Mouse (Mus musculus) forelimb bud, embryonic 11.5 days (tissue): ENCODE measurements around the gene Ube4a.
A peak's percentile ranks its signal among the peaks of the same experiment; 100 is the strongest.

Experiments
- DNase-seq: peaks from one replicate; pipeline ENCODE4 v3.0.0-alpha.2; 2012; ENCODE audit warnings: low read depth, low spot score

Gene Ube4a

GRCm38 (mm10) chr9:44903856-44904255 lies 61.5 kb downstream of the Ube4a start:
- no peak for DNase-seq

DNA sequence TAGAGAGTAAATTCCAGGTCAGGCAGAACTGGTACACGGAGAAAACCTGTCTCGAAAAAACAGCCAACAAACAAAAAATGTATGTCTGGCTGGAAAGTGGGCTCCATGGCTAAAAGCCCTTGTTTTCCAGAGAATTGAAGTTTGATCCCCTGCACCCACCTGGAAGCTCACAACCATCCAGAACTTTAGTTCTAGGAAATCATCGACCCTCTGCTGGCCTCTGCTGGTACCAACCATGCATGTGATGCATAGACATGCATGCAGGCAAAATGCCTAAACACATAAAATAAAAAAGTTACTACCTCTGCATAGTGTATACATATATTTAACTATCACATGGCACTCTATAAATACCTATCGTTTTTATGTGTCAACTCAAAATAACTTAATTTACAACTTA lies 65.0 kb downstream of the Ube4a start:
- DNase-seq: no peak

- no peak for DNase-seq
Measured at GRCm38 (mm10) chr9:44899716-44900115, 65.7 kb downstream of the Ube4a start.

GRCm38 (mm10) chr9:44897024-44897423 lies 68.4 kb downstream of the Ube4a start:
- DNase-seq: no peak

GRCm38 (mm10) chr9:44892664-44893063 lies 72.7 kb downstream of the Ube4a start:
- no peak for DNase-seq

DNA sequence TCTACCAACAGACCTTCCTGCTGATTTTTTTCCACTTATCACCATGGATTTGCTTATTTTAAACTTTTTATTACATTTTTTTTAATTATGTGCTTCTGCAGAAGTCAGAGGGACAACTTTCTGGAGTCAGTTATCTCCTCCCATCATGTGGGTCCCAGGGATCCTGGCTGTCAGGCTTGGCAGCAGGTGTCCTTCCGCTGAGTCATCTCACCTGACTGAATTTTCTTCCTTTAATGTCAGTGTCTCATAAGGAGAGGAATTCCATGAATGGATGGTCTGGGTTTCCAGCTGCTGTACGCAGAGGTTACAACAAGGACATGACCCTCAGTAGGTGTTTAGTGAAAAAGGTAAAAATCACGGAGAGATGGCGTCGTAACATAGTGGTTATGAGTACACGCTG lies 74.2 kb downstream of the Ube4a start:
- DNase-seq: no peak

DNA sequence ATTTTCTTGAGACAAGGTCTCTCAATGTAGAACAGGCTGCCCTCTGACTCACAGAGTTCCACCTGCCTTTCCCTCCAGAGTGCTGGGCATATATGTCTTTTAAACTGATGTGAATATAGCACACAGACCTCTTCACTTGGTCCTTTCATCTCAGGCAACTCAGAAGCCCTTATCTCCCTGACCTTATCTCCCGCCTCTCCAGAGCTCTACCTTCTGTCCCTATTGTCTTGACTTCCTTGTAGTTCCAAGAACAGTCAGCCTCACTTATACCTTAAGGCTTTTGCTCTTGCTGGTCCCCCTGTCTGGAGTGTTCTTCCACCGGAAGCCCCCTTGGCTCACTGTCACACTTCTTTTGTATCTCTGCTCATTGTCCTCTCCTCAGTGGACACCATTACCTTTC lies 75.3 kb downstream of the Ube4a start:
- no peak for DNase-seq

GRCm38 (mm10) chr9:44888114-44888624 lies 77.2 kb downstream of the Ube4a start:
- no peak for DNase-seq

DNA sequence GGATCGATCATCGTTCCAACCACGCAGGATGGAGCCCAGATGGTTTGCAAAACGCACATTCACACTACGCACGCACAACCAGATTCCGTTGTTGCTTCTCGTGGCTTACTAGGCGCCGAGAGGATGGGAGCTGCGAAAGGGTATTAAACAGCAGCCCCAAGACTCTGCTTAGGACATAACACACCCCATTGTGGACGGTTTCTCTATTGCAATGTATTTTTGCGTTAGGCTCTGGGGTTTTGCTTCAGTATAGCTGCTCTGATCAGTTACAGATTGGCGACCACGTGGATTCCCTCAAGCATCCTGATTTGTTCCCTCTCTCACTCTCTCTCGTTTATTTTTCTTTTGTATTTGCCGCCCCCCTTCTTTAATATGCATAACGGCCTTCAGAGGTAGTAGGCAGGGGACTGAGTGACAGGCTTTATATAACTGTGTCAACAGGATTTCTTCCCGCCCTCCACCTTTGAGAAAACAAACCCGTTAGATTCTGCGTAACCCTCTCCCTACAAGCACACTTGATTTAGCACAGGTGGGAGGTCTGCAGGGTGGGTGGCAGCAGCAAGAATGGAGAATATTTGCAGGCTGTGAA lies 82.3 kb downstream of the Ube4a start:
- peak; percentile 53 for DNase-seq

DNA sequence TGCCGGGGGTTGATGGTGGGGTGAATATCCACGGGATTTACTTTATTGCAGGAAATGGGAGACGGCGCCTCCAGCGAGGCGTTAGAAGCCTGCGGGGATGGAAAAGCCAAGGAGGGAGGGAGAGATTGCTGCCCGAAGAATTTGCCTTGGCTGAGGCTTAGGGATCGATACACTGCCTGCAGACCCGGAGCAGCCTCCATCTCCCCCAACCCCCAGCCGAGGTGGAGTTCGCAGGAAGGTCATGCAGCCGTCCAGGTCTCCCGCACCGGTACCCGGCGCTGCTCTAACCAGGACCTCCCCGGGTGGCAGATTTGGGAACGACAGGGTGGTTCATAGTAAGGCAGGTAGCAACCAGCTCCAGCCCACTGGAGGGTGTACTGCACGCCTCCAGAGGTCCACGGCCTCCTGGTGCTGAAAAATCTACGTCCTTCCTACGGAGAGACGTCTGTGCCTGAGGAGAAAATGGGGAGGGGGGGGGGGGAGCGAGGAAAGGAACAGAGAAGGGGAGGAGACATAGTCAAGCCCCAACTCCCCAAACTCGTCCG lies 82.9 kb downstream of the Ube4a start:
- DNase-seq: peak; percentile 81

- DNase-seq: peak; percentile 81
Measured at GRCm38 (mm10) chr9:44881941-44882435, 83.4 kb downstream of the Ube4a start.

GRCm38 (mm10) chr9:44881221-44881871 lies 84.1 kb downstream of the Ube4a start, which contains the start of gene Kmt2a:
TSS of gene Kmt2a (minus strand) at chr9:44881296.
- DNase-seq: peak; percentile 98

GRCm38 (mm10) chr9:44880309-44881081 lies 84.9 kb downstream of the Ube4a start:
- no peak for DNase-seq

GRCm38 (mm10) chr9:44879694-44880271 lies 85.6 kb downstream of the Ube4a start:
- no peak for DNase-seq

- no peak for DNase-seq
Measured at GRCm38 (mm10) chr9:44878776-44879500, 86.5 kb downstream of the Ube4a start.

GRCm38 (mm10) chr9:44877686-44878085 lies 87.7 kb downstream of the Ube4a start:
- no peak for DNase-seq

DNA sequence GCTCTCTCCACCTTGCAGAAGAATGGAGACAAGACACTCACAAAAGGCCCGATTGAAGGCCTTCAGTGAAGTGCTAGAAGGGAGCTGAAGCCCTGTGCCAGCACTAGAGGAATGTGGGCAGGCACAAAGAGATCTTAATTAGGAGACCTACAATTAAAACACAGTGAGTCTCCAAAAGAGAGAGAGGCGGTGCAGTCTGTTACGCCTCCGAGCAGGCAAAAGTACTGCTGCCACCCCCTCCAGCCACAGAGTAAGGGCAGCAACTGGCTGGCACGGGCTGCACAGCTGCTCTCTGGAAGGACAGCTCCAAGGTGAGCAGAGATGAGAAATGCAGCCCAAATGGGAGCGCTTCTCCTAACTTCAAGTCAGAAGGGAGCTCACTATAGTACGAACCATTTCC lies 89.9 kb downstream of the Ube4a start:
- no peak for DNase-seq

DNA sequence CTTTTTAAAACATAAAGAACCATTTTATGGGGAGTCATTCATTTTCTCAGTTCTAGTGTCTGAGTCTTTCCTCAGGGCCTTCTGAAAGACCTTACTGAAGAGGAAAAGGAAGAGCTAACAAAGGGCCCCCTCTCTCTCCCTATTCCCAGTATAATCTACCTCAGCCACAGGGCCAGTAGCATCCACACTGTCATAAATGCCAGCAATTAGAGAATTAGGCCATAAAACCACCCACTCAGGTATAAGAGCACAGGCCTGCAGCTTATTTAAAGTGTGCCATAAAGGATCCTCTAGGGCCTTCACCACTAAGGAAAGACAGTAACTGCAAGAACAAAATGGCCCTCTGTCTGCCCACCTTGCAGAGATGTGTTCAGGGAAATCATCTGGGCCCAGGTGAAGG lies 91.2 kb downstream of the Ube4a start:
- no peak for DNase-seq

GRCm38 (mm10) chr9:44873665-44874064 lies 91.7 kb downstream of the Ube4a start:
- no peak for DNase-seq
